Mouse (Mus musculus): ENCODE data around the gene Slc38a10. TPM values are rescaled to one million over a fixed set of nuclear protein-coding genes. Genes with fewer than 3 reads are reported as not detected.

Slc38a10 gene
- polyA plus RNA-seq, 1 experiment: 247 TPM

- Histone ChIP-seq H3K9me3 (no peaks in the 10 kb centered on the region), H3K27me3 (replicated peaks) (peaks cover 6% of the 10 kb centered on the region), H3K4me3 (replicated peaks) (no peak overlapping the region), H3K36me3 (replicated peaks; ENCODE audit: low read length) (peaks cover 55% of the 10 kb centered on the region), H3K4me1 (peaks cover 19% of the 10 kb centered on the region)
- TF ChIP-seq GATA1 (IDR thresholded peaks at IDR 0.05; ENCODE audit: borderline replicate concordance, low read length): no peak
- TF ChIP-seq FLI1 (IDR thresholded peaks at IDR 0.05; ENCODE audit: low read length): no peak
Measured at GRCm38 (mm10) chr11:120090661-120091060, 60.5 kb downstream of the Slc38a10 start.

GRCm38 (mm10) chr11:120086702-120087152 lies 64.4 kb downstream of the Slc38a10 start, which contains the start of gene Cep131:
Cep131 (minus strand) TSS chr11:120086827.
- Histone ChIP-seq H3K27me3 (replicated peaks) (peaks cover 19% of the 10 kb centered on the region), H3K4me1 (peaks cover 23% of the 10 kb centered on the region), H3K36me3 (replicated peaks; ENCODE audit: low read length) (peaks cover 31% of the 10 kb centered on the region), H3K4me3 (replicated peaks) (peak within 1 kb of the TSS; percentile 96), H3K9me3 (no peaks in the 10 kb centered on the region)
- TF ChIP-seq GATA1 (IDR thresholded peaks at IDR 0.05; ENCODE audit: borderline replicate concordance, low read length): no peak
- TF ChIP-seq FLI1 (IDR thresholded peaks at IDR 0.05; ENCODE audit: low read length): no peak

GRCm38 (mm10) chr11:120085891-120086627 lies 65.1 kb downstream of the Slc38a10 start:
- peaks cover 26% of the 10 kb centered on the region for H3K36me3 ChIP-seq (replicated peaks; ENCODE audit: low read length)
- H3K4me1 ChIP-seq: peaks cover 23% of the 10 kb centered on the region
- peaks cover 19% of the 10 kb centered on the region for H3K27me3 ChIP-seq (replicated peaks)
- H3K9me3 ChIP-seq: no peaks in the 10 kb centered on the region
- TF ChIP-seq FLI1 (IDR thresholded peaks at IDR 0.05; ENCODE audit: low read length) (no peak), GATA1 (IDR thresholded peaks at IDR 0.05; ENCODE audit: borderline replicate concordance, low read length) (no peak)
- peak overlapping the region; percentile 96 for H3K4me3 ChIP-seq (replicated peaks)

GRCm38 (mm10) chr11:120080282-120080681 lies 70.9 kb downstream of the Slc38a10 start:
- Histone ChIP-seq H3K4me1 (peaks cover 25% of the 10 kb centered on the region), H3K27me3 (replicated peaks) (peaks cover 16% of the 10 kb centered on the region), H3K36me3 (replicated peaks; ENCODE audit: low read length) (peaks cover 55% of the 10 kb centered on the region), H3K4me3 (replicated peaks) (no peak overlapping the region), H3K9me3 (no peaks in the 10 kb centered on the region)
- TF ChIP-seq FLI1 (IDR thresholded peaks at IDR 0.05; ENCODE audit: low read length) (no peak), GATA1 (IDR thresholded peaks at IDR 0.05; ENCODE audit: borderline replicate concordance, low read length) (no peak)

- Histone ChIP-seq H3K9me3 (no peaks in the 10 kb centered on the region), H3K4me1 (peaks cover 21% of the 10 kb centered on the region), H3K27me3 (replicated peaks) (peaks cover 11% of the 10 kb centered on the region), H3K4me3 (replicated peaks) (no peak overlapping the region), H3K36me3 (replicated peaks; ENCODE audit: low read length) (peaks cover 60% of the 10 kb centered on the region)
- no peak for TF ChIP-seq FLI1 (IDR thresholded peaks at IDR 0.05; ENCODE audit: low read length)
- no peak for TF ChIP-seq GATA1 (IDR thresholded peaks at IDR 0.05; ENCODE audit: borderline replicate concordance, low read length)
Measured at GRCm38 (mm10) chr11:120076191-120076590, 75.0 kb downstream of the Slc38a10 start.

GRCm38 (mm10) chr11:120072986-120073647 lies 78.0 kb downstream of the Slc38a10 start:
- peaks cover 67% of the 10 kb centered on the region for H3K36me3 ChIP-seq (replicated peaks; ENCODE audit: low read length)
- no peak for TF ChIP-seq FLI1 (IDR thresholded peaks at IDR 0.05; ENCODE audit: low read length)
- no peak for TF ChIP-seq GATA1 (IDR thresholded peaks at IDR 0.05; ENCODE audit: borderline replicate concordance, low read length)
- H3K4me1 ChIP-seq: peaks cover 20% of the 10 kb centered on the region

GRCm38 (mm10) chr11:120071731-120072320 lies 79.3 kb downstream of the Slc38a10 start:
- H3K9me3 ChIP-seq: no peaks in the 10 kb centered on the region
- TF ChIP-seq GATA1 (IDR thresholded peaks at IDR 0.05; ENCODE audit: borderline replicate concordance, low read length) (no peak), FLI1 (IDR thresholded peaks at IDR 0.05; ENCODE audit: low read length) (no peak)
- H3K36me3 ChIP-seq (replicated peaks; ENCODE audit: low read length): peaks cover 64% of the 10 kb centered on the region
- H3K4me1 ChIP-seq: peaks cover 13% of the 10 kb centered on the region; the same call in 1 of the 2 replicates
- H3K27me3 ChIP-seq (replicated peaks): peaks cover 32% of the 10 kb centered on the region
- peak overlapping the region; percentile 7 for H3K4me3 ChIP-seq (replicated peaks)

More at GRCm38 (mm10) chr11:120072986-120073647, 78.0 kb downstream of the Slc38a10 start:
- peaks cover 22% of the 10 kb centered on the region for H3K27me3 ChIP-seq (replicated peaks)
- H3K4me3 ChIP-seq (replicated peaks): no peak overlapping the region
- H3K9me3 ChIP-seq: no peaks in the 10 kb centered on the region

GRCm38 (mm10) chr11:120071065-120071464 lies 80.1 kb downstream of the Slc38a10 start:
- Histone ChIP-seq H3K27me3 (replicated peaks) (peaks cover 35% of the 10 kb centered on the region), H3K9me3 (no peaks in the 10 kb centered on the region), H3K4me3 (replicated peaks) (no peak overlapping the region), H3K36me3 (replicated peaks; ENCODE audit: low read length) (peaks cover 63% of the 10 kb centered on the region), H3K4me1 (peaks cover 13% of the 10 kb centered on the region; the same call in 1 of the 2 replicates)
- TF ChIP-seq GATA1 (IDR thresholded peaks at IDR 0.05; ENCODE audit: borderline replicate concordance, low read length): no peak
- no peak for TF ChIP-seq FLI1 (IDR thresholded peaks at IDR 0.05; ENCODE audit: low read length)

GRCm38 (mm10) chr11:120070286-120070930 lies 80.7 kb downstream of the Slc38a10 start:
- peaks cover 60% of the 10 kb centered on the region for H3K36me3 ChIP-seq (replicated peaks; ENCODE audit: low read length)
- TF ChIP-seq GATA1 (IDR thresholded peaks at IDR 0.05; ENCODE audit: borderline replicate concordance, low read length) (no peak), FLI1 (IDR thresholded peaks at IDR 0.05; ENCODE audit: low read length) (no peak)

More at GRCm38 (mm10) chr11:120070286-120070930, 80.7 kb downstream of the Slc38a10 start:
- peaks cover 18% of the 10 kb centered on the region; the same call in 1 of the 2 replicates for H3K4me1 ChIP-seq
- H3K27me3 ChIP-seq (replicated peaks): peaks cover 35% of the 10 kb centered on the region
- H3K9me3 ChIP-seq: no peaks in the 10 kb centered on the region
- no peak overlapping the region for H3K4me3 ChIP-seq (replicated peaks)

All from megakaryocyte, embryonic 14.5 days (primary cell).